Mouse (Mus musculus): ENCODE results near the gene Nr2c2. TPM values are rescaled to one million over a fixed set of nuclear protein-coding genes. Genes with fewer than 3 reads are reported as not detected.
"Not testable (repeated sequence)": the region's sequence is repeated elsewhere in the genome, so short reads cannot be mapped to it uniquely, and the experiment has no call there.

Gene Nr2c2
- polyA plus RNA-seq, 1 experiment from 2014 or later, result 20.7 TPM

DNA sequence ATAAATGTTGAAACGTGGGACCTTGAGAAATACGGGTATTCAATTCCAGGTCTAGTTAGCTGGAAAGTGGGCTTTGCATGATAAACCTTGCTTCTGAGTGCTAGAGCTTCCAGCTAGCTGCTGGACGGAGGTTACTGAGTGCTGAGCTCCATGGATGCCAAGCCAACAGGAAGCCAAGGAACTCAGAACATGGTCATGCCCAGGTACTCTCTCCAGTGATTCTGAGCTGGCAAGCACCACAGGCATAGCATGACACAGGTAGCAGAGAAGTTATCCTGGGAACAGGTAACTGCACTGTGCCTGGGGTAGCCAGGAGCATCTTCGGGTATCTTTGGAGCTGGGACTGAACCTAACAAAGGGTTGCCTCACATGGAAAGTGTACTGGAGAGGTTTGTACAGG lies 8.4 kb upstream of the Nr2c2 start:
- 85% methylated on average over 4 of the region's 4 CpGs for WGBS
- Histone ChIP-seq H3K27ac (no peak overlapping the region), H3K27me3 (no peaks in the 10 kb centered on the region), H3K4me1 (0 out of 2 replicates have a peak, but pooled peaks cover under 1% of the 10 kb centered on the region), H3K4me2 (no peak overlapping the region), H3K9ac (no peak overlapping the region), H3K36me3 (no peaks in the 10 kb centered on the region), H3K4me3 (no peak overlapping the region), H3K9me3 (no peaks in the 10 kb centered on the region)
- no peak for ATAC-seq (ENCODE audit: insufficient number of reproducible peaks, insufficient read depth, low FRiP score, low TSS enrichment, low read depth)

DNA sequence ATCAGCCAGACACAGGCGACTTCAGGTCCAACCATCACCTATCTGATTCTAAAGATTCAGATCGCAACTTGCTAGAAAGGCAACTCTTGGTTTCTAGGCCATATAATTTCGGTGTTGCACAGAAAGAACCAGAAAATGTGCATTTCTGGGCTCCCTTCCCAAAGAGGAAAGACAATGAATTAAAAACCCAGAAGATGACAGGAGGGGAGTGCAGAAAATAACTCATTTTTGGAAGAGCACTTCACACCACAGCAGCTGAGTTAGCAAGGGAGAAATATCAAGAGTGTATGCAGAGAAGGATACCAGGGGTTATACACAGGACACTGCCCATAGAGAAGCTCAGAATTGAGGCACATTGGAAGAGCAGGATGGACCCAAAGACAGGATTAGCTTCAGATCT lies 6.3 kb upstream of the Nr2c2 start:
- no peaks in the 10 kb centered on the region for H3K27me3 ChIP-seq
- H3K9me3 ChIP-seq, result no peaks in the 10 kb centered on the region
- H3K4me1 ChIP-seq, result no peaks in the 10 kb centered on the region
- H3K9ac ChIP-seq, result no peak overlapping the region
- no peak for ATAC-seq (ENCODE audit: insufficient number of reproducible peaks, insufficient read depth, low FRiP score, low TSS enrichment, low read depth)
- no peak overlapping the region for H3K27ac ChIP-seq
- WGBS, result 83% methylated on average over 3 of the region's 3 CpGs
- no peaks in the 10 kb centered on the region for H3K36me3 ChIP-seq
- H3K4me2 ChIP-seq, result no peak overlapping the region
- H3K4me3 ChIP-seq, result no peak overlapping the region

DNA sequence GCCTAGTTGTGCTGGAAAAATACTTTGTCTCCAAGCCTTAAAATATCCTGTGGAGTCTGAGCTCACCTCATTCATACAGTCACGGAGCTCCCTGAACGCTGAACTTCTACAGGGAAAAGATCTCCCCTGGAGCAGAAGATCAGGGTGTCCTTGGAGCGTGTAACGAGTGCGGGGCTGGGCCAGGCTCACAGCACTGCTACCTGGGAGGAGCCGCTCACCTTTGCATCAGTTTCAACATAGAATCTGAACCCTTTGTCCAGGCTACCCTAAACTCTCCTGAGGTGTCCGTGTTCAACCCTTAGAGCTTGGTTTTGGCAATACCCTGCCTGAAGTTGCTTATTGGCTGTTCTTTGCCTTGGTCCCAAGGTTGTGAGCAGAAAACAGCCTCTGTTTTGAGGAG lies 2.0 kb upstream of the Nr2c2 start:
- not testable (repeated sequence) for ATAC-seq (ENCODE audit: insufficient number of reproducible peaks, insufficient read depth, low FRiP score, low TSS enrichment, low read depth); H3K9me3 ChIP-seq
- 89% methylated on average over 7 of the region's 7 CpGs for WGBS

DNA sequence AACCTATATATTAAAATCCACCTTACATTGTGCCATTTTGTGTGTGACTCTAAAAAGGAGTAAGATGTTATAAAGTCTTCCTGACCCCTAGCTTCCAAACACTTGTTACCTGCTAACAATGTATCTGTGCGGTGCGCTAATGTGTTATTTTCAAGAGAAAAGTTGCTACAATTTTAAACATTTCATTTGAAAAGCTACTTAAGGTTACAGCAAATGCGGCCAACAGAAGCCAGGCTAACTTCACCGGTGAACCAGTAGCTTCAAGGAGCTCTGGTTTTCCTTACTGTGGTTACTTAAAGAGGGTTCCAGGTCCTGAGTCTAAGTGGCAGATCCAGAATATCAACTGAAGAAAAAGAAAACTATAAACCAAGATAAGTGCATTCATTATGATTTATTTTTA lies 1.2 kb upstream of the Nr2c2 start:
- no peak overlapping the region for H3K4me3 ChIP-seq
- no peaks in the 10 kb centered on the region for H3K9me3 ChIP-seq
- ATAC-seq (ENCODE audit: insufficient number of reproducible peaks, insufficient read depth, low FRiP score, low TSS enrichment, low read depth), result no peak
- H3K27me3 ChIP-seq, result no peaks in the 10 kb centered on the region
- H3K4me1 ChIP-seq, result peaks cover 21% of the 10 kb centered on the region
- H3K27ac ChIP-seq, result no peak overlapping the region
- H3K4me2 ChIP-seq, result peak overlapping the region; percentile 71; the same call in 1 of the 2 replicates
- H3K36me3 ChIP-seq, result no peaks in the 10 kb centered on the region
- WGBS, result 95% methylated on average over 4 of the region's 4 CpGs
- H3K9ac ChIP-seq, result no peak overlapping the region

More for the DNA sequence above, 2.0 kb upstream of the Nr2c2 start:
- peaks cover 15% of the 10 kb centered on the region for H3K4me1 ChIP-seq
- H3K36me3 ChIP-seq, H3K4me2 ChIP-seq, H3K9ac ChIP-seq, H3K27ac ChIP-seq, H3K27me3 ChIP-seq, H3K4me3 ChIP-seq: not testable (repeated sequence)

DNA sequence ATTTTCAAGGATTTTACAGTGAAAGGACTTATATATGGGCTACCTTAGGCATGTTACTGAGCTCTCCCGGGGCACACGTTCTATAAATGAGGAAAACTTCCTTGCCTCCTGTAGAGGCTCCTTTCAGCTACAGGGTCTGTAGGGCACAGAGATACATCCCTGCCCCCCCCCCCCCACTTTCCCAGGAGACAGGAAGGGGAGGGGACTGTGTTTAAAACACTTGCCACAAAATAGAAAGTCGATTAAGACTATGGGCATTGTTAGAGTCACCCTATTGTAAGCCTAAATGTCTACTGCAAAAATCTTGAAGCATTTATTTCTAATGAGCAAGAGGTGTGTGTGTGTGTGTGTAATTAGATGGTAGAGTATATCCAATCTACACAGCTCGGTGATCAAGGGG lies 693 bp upstream of the Nr2c2 start:
- WGBS, result 3% methylated on average over 4 of the region's 4 CpGs
- H3K9ac ChIP-seq, result peak overlapping the region; percentile 97
- peak overlapping the region; percentile 95 for H3K4me3 ChIP-seq
- no peak for ATAC-seq (ENCODE audit: insufficient number of reproducible peaks, insufficient read depth, low FRiP score, low TSS enrichment, low read depth)
- peaks cover 25% of the 10 kb centered on the region for H3K4me1 ChIP-seq
- H3K27me3 ChIP-seq, result no peaks in the 10 kb centered on the region
- no peaks in the 10 kb centered on the region for H3K36me3 ChIP-seq
- peak overlapping the region; percentile 99 for H3K27ac ChIP-seq
- peak overlapping the region; percentile 71 for H3K4me2 ChIP-seq
- no peaks in the 10 kb centered on the region for H3K9me3 ChIP-seq

DNA sequence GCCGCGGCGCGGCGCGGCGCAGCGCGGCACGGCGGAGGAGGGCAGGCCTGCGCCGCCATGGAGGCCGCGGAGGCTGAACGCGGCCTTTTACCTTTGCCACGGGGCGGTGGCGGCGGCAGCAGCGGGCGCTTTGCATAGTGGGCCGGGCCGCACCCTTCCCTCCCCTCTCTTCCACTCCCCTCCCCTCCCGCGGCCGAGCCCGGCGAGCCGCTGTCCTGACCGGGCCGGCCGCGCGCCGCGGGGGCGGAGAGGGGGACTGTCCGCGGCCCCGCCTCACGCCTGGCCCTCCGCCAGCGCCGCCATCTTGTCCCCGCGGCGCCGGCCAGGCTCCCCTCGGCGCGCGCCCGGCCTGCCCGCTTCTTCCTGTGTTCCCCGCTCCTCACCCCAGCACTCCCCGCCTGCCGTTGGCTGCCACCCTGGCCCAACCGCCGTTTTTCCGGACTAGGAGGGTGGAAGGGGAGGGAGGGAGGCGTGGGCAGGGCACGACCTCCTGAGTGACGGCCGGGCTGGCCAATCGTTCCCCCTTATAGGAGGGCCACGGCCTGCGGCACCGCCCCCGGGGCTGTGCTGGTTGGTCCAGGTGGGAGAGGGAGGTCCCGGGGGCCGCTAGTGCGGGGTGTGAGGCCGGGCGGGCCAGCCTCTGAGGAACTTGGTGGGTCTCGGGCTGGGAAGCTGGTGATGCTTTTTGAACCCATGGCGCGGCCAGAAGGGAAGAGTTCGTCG lies 738 bp downstream of the Nr2c2 start:
- peak; percentile 99 for ATAC-seq (ENCODE audit: insufficient number of reproducible peaks, insufficient read depth, low FRiP score, low TSS enrichment, low read depth)
- no peaks in the 10 kb centered on the region for H3K9me3 ChIP-seq
- H3K27ac ChIP-seq, result peak overlapping the region; percentile 99
- peak overlapping the region; percentile 95 for H3K4me3 ChIP-seq
- no peaks in the 10 kb centered on the region for H3K36me3 ChIP-seq
- H3K4me1 ChIP-seq, result peaks cover 28% of the 10 kb centered on the region
- peak overlapping the region; percentile 97 for H3K9ac ChIP-seq
- no peaks in the 10 kb centered on the region for H3K27me3 ChIP-seq
- H3K4me2 ChIP-seq, result peak overlapping the region; percentile 71
- WGBS, result under 1% methylated on average over 66 of the region's 81 CpGs

DNA sequence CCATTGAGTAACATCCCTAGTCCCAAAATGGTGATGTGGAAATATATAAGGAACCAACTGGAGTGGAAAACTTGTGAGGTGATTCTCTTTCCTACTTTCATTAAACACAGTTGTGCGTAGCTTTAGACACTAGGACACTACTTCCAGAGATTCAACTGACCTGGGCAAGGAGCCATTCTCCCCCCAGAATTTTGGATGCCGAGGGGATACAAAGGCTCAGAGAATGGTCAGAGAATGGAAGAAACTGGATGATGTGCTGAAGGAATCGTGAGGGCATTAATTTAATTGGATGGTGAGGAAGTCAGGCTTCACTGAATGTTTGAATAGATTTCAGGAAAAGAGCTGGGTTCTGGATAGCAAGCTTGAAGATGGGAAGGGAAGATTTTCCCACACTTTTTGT lies 1.5 kb downstream of the Nr2c2 start:
- no peak for ATAC-seq (ENCODE audit: insufficient number of reproducible peaks, insufficient read depth, low FRiP score, low TSS enrichment, low read depth)
- 21% methylated on average over 3 of the region's 3 CpGs for WGBS
- peak overlapping the region; percentile 99 for H3K27ac ChIP-seq

DNA sequence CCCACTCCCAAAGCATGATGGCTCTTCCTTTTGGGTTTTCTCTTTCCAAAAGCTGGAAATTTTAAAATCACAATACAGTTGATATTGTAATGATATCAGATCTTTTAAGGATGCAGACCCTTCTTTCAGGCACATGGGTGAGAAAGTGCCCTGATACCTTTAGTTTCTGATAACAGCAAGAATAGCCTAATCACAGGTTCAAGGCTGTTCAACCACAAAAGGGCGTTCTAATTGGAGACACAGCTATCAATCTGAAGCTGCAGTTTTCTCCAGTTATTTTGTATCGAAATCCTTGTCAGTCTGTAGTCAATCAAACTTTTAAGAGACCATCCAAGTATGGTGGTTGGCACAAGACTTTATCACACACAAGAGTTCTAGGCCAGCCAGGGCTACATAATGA lies 2.7 kb downstream of the Nr2c2 start:
- Histone ChIP-seq H3K4me3 (no peak overlapping the region), H3K9me3 (no peaks in the 10 kb centered on the region), H3K36me3 (no peaks in the 10 kb centered on the region), H3K4me2 (no peak overlapping the region), H3K9ac (no peak overlapping the region), H3K27me3 (no peaks in the 10 kb centered on the region), H3K4me1 (peaks cover 28% of the 10 kb centered on the region), H3K27ac (no peak overlapping the region)
- WGBS, result 92% methylated on average over 2 of the region's 2 CpGs
- no peak for ATAC-seq (ENCODE audit: insufficient number of reproducible peaks, insufficient read depth, low FRiP score, low TSS enrichment, low read depth)

More for the DNA sequence above, 1.5 kb downstream of the Nr2c2 start:
- Histone ChIP-seq H3K4me3 (peak overlapping the region; percentile 95), H3K27me3 (no peaks in the 10 kb centered on the region), H3K4me1 (peaks cover 28% of the 10 kb centered on the region), H3K36me3 (no peaks in the 10 kb centered on the region), H3K9ac (peak overlapping the region; percentile 97), H3K4me2 (peak overlapping the region; percentile 71), H3K9me3 (no peaks in the 10 kb centered on the region)

DNA sequence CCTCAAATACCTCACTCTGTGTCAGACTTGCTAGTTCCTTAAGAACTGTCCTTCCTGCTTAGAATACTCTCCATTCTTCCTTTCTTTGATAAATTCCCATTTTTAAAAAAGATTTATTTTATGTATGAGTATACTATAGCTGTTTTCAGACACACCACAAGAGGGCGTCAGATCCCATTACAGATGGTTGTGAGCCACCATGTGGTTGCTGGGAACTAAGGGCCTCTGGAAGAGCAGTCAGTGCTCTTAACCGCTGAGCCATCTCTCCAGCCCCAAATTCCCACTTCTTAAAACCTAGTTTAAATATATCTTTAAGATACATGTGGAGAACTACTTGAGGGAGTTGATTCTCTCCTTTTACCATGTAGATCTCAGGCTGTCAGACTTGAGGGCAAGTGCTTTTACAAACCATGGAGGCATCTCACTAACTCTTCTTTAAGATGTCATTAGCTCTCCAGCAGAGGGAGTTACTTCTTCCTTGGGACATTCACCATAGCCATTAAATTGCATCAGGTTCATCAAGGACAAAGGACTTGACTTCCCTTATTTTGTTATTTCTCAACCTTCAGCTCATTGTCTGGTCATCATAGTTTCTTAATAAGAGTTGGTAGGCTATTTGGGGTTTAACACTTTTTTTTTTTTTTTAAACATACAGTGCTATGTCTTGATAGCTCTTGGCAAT lies 9.6 kb downstream of the Nr2c2 start:
- Histone ChIP-seq H3K4me3 (no peak overlapping the region), H3K27me3 (no peaks in the 10 kb centered on the region), H3K4me1 (peaks cover 5% of the 10 kb centered on the region), H3K27ac (no peak overlapping the region), H3K4me2 (no peak overlapping the region), H3K36me3 (no peaks in the 10 kb centered on the region), H3K9ac (no peak overlapping the region), H3K9me3 (no peaks in the 10 kb centered on the region)
- WGBS, result 69% methylated on average over 2 of the region's 2 CpGs
- ATAC-seq (ENCODE audit: insufficient number of reproducible peaks, insufficient read depth, low FRiP score, low TSS enrichment, low read depth), result no peak

DNA sequence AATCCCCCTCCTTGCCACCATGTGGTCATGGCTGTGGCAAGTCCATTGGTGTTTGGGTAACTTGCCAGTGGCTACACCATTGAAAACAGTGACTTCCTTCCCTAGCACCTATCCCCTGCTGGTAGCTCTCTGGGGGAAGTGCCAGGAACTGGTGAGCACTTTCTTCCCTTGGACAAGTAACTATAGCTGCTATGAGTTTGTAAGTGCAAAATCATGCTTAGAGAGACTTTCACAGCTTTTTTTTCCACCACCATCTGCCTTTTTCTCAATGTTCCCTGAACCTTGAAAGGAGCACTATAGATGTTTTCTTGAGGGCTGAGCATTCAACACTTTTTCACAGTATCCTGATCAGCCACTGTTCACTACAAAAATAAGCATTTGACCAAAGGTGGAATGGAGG lies 33.4 kb downstream of the Nr2c2 start:
- no peak overlapping the region for H3K9ac ChIP-seq

DNA sequence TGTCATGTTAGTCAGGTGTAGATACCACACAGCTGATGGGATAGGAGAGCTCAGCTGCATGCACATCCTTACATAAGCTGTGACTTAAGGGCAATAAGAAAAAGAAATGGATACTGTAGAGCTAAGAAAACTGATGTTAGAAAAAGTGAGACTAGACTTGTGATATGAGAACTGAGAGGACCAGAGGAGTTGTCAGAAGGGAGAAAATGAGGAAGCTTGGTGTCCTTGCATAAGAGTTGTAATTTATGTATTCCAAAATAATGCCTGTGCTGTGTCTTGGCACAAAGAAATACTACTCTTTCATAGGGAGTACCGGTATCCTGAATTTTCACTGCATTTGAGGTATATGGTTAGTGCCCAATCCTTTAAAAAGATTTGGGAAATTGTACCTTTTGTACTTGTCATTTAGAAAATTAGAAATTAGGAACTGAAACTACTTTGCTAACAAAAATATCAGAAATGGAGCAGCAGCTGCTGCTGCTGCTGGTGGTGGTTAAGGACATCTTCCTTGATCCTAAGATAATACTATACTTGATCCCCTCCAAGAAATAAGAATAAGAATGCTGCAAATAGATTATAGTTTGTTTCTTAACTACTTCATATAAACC lies 35.8 kb downstream of the Nr2c2 start:
- Histone ChIP-seq H3K27me3 (no peaks in the 10 kb centered on the region), H3K9ac (no peak overlapping the region), H3K36me3 (no peaks in the 10 kb centered on the region), H3K4me3 (no peak overlapping the region), H3K9me3 (no peaks in the 10 kb centered on the region), H3K27ac (no peak overlapping the region), H3K4me1 (peaks cover 20% of the 10 kb centered on the region), H3K4me2 (no peak overlapping the region)
- WGBS, result 94% methylated on average over 1 of the region's 1 CpGs
- ATAC-seq (ENCODE audit: insufficient number of reproducible peaks, insufficient read depth, low FRiP score, low TSS enrichment, low read depth), result no peak

More for the DNA sequence above, 33.4 kb downstream of the Nr2c2 start:
- ATAC-seq (ENCODE audit: insufficient number of reproducible peaks, insufficient read depth, low FRiP score, low TSS enrichment, low read depth), result no peak
- Histone ChIP-seq H3K27ac (no peak overlapping the region), H3K9me3 (no peaks in the 10 kb centered on the region), H3K4me2 (no peak overlapping the region), H3K36me3 (0 out of 2 replicates have a peak, but pooled peaks cover 2% of the 10 kb centered on the region), H3K4me1 (no peaks in the 10 kb centered on the region), H3K4me3 (no peak overlapping the region), H3K27me3 (no peaks in the 10 kb centered on the region)

DNA sequence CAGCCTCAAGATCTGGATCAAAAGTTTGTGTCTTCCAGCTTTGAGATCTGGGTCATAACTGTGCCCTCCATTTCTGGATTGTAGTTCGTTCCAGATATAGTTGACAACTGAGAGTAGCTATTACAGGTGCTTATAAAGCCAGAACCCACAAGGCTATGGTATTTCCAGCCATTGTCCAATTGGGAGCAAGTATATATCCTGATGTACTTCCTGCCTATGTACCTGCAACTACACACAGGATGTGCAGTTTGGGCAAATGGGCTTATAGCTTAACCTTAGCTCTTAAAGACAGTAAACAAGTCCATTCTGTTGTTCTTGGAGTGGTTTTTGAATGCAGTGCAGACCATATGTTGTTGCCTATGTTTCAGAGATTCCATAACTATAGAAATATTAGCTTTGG lies 40.3 kb downstream of the Nr2c2 start:
- Histone ChIP-seq H3K27ac (peak overlapping the region; percentile 65; the same call in 1 of the 2 replicates), H3K4me3 (no peak overlapping the region), H3K9ac (no peak overlapping the region), H3K4me2 (no peak overlapping the region), H3K9me3 (no peaks in the 10 kb centered on the region), H3K4me1 (peaks cover 23% of the 10 kb centered on the region), H3K36me3 (peaks cover 10% of the 10 kb centered on the region), H3K27me3 (no peaks in the 10 kb centered on the region)
- no peak for ATAC-seq (ENCODE audit: insufficient number of reproducible peaks, insufficient read depth, low FRiP score, low TSS enrichment, low read depth)
- 90% methylated on average over 1 of the region's 1 CpGs for WGBS

All from embryonic facial prominence, embryonic 13.5 days (tissue).